ENCODE assay signal across 7 mouse cellular contexts in the genomic region with DNA sequence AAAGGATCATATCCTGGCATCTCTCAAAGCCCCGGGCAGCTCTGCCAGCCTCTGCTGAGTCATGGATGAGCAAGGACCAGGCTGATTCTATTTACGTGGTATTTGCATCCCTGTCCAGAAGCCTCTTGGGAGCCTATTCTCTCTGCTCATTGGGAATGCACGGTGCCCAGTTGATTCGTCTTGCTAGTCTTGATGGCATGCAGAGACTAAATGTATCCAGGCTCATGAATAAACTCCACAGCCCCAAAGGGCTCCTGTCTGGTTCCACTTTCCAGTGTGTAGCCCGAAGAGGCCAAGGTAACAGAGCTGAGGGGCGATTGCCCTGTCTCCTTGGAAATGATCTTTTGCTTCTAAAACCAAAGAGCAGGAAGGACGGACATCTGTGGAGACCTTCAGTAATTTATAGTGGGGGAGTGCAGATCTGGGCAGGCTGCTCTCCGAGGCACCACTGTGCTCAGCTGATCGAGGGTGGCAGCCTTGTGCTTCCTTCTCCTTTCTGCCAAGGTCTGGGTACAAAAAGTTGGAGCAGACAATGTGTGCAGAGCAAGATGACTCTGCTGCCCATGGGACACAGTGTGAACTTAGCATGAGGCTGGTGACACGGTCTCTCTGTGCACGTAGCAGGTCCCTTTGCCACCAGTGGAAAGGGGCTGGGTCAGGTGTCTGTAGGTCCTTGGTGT.
A peak's percentile ranks its signal among the peaks of the same experiment; 100 is the strongest.
DNase-seq lines count a peak whose midpoint lies in the region; ATAC-seq lines count a peak whose summit lies in the region.

No protein-coding gene starts in this region.

- H3K27me3 ChIP-seq in hindbrain, embryonic 11.5 days (ENCODE audit: control insufficient read depth, insufficient read depth, low read length), result no peaks in the 10 kb centered on the region

- H3K4me1 ChIP-seq in hindbrain, embryonic 11.5 days (replicated peaks; ENCODE audit: control insufficient read depth, insufficient read depth, low read length), result peaks cover 10% of the 10 kb centered on the region

- H3K4me3 ChIP-seq in hindbrain, embryonic 11.5 days (ENCODE audit: low read depth, low read length), result no peak overlapping the region
- no peak overlapping the region for H3K4me3 ChIP-seq in macrophage (ENCODE audit: inconsistent target)

- H3K79me2 ChIP-seq in macrophage (ENCODE audit: inconsistent target), result no peaks in the 10 kb centered on the region

- ATAC-seq in hindbrain, embryonic 11.5 days (ENCODE audit: low FRiP score), result peak; percentile 61

- H3K9me3 ChIP-seq in hindbrain, embryonic 11.5 days (ENCODE audit: control insufficient read depth, low read length), result no peaks in the 10 kb centered on the region

- H3K36me3 ChIP-seq in hindbrain, embryonic 11.5 days (ENCODE audit: control insufficient read depth, insufficient read depth, low read length), result no peaks in the 10 kb centered on the region
- H3K36me3 ChIP-seq in macrophage (ENCODE audit: inconsistent target), result no peaks in the 10 kb centered on the region

- WGBS in hindbrain, embryonic 11.5 days, result 51% methylated on average over 11 of the region's 11 CpGs
- WGBS in macrophage (ENCODE audit: missing documents), result 25% methylated on average over 11 of the region's 11 CpGs

- peak overlapping the region; percentile 71; the same call in 1 of the 2 replicates for H3K9ac ChIP-seq in hindbrain, embryonic 11.5 days (ENCODE audit: low read depth, low read length)

- peak; percentile 71 for DNase-seq in 3134 (ENCODE audit: extremely low read depth, insufficient read length, low spot score)
- peak; percentile 85 for DNase-seq in NIH3T3 (ENCODE audit: low read depth)
- peak; percentile 56 for DNase-seq in embryo, embryonic 11 days
- no peak for DNase-seq in hindbrain, embryonic 11.5 days (ENCODE audit: low spot score)
- DNase-seq in thymus, adult 18-20 months, result no peak
- DNase-seq in spleen, adult 12 weeks (ENCODE audit: low spot score), result no peak

- H3K27ac ChIP-seq in hindbrain, embryonic 11.5 days (ENCODE audit: low read depth, low read length), result peak overlapping the region; percentile 91; the same call in 1 of the 2 replicates
- H3K27ac ChIP-seq in macrophage, result peak overlapping the region; percentile 10; the same call in 1 of the 2 replicates

- peak overlapping the region; percentile 75 for H3K4me2 ChIP-seq in hindbrain, embryonic 11.5 days (replicated peaks; ENCODE audit: low read depth, low read length)

Comparison
In these comparisons a context has a peak if more than half of its experiments do, and no peak if none do; other contexts are left out.
1. DNase-seq: peak in 3134 (single experiment), NIH3T3 (single experiment) and embryo, embryonic 11 days (single experiment); none in hindbrain, embryonic 11.5 days (single experiment), thymus, adult 18-20 months (0 of 2) and spleen, adult 12 weeks (single experiment).